Mouse (Mus musculus) liver, embryonic 12.5 days (tissue): Measurements from ENCODE around the gene Mrps33. TPM values are rescaled to one million over a fixed set of nuclear protein-coding genes. Genes with fewer than 3 reads are reported as not detected.
A peak's percentile ranks its signal among the peaks of the same experiment; 100 is the strongest.

Experiments used
- ATAC-seq: fragments of 200-750 bp; cut with Nextera tagmentation; 2 replicates; pipeline ENCODE4 v1.8.0; 2017; ENCODE audit warnings: moderate number of reproducible peaks, mild to moderate bottlenecking, moderate library complexity
- H3K27ac ChIP-seq: fragments of 300-500 bp; sonication (generic); 2 replicates; pipeline ENCODE4 v1.5.1; 2016; ENCODE audit warnings: mild to moderate bottlenecking
- H3K27me3 ChIP-seq: fragments of 300-500 bp; sonication (generic); replicated peaks from 2 replicates; pipeline ENCODE4 v1.6.1; 2016; ENCODE audit warnings: mild to moderate bottlenecking, moderate library complexity
- H3K36me3 ChIP-seq: fragments of 300-500 bp; sonication (generic); 2 replicates; pipeline ENCODE4 v1.6.1; 2016; ENCODE audit warnings: mild to moderate bottlenecking, moderate library complexity
- H3K4me1 ChIP-seq: fragments of 300-500 bp; sonication (generic); 2 replicates; pipeline ENCODE4 v1.6.1; 2016
- H3K4me2 ChIP-seq: fragments of 300-500 bp; sonication (generic); 2 replicates; pipeline ENCODE4 v1.6.1; 2016; ENCODE audit warnings: mild to moderate bottlenecking, moderate library complexity
- H3K4me3 ChIP-seq: fragments of 300-500 bp; sonication (generic); 2 replicates; pipeline ENCODE4 v1.5.1; 2016; ENCODE audit warnings: mild to moderate bottlenecking, moderate library complexity
- H3K9ac ChIP-seq: fragments of 300-500 bp; sonication (generic); 2 replicates; pipeline ENCODE4 v1.6.1; 2016; ENCODE audit warnings: mild to moderate bottlenecking, moderate library complexity
- H3K9me3 ChIP-seq: fragments of 300-500 bp; sonication (generic); replicated peaks from 2 replicates; pipeline ENCODE4 v1.6.1; 2016; ENCODE audit warnings: mild to moderate bottlenecking, moderate library complexity
- WGBS: fragments of 180-500 bp; shearing (Covaris S2); methylation state at CpG from one replicate; pipeline ENCODE4 v1.1.7; 2016; ENCODE audit not compliant: insufficient replicate concordance; 5-methylcytosine and 5-hydroxymethylcytosine counted together
- polyA plus RNA-seq: library from polyadenylated mRNA; unstranded; fragments of >200 nt; fragmentation: Nextera tagmentation; extraction: Ambion mirVana; gene quantifications from 2 replicates; pipeline ENCODE4 v1.2.1, GENCODE M21; 2016

Gene Mrps33
- polyA plus RNA-seq, 1 experiment from 2014 or later = 110 TPM

- no peak overlapping the region for H3K27ac ChIP-seq
- H3K36me3 ChIP-seq = peaks cover 19% of the 10 kb centered on the region
- WGBS = 55% methylated on average over 2 of the region's 2 CpGs
- H3K4me3 ChIP-seq = no peak overlapping the region
- no peak overlapping the region for H3K4me2 ChIP-seq
- H3K27me3 ChIP-seq = no peaks in the 10 kb centered on the region
- H3K9ac ChIP-seq = no peak overlapping the region
- H3K9me3 ChIP-seq = no peaks in the 10 kb centered on the region
- no peak for ATAC-seq
- no peaks in the 10 kb centered on the region for H3K4me1 ChIP-seq
These were observed 13.7 kb downstream of the Mrps33 start for GRCm38 (mm10) chr6:39797076-39797475.

GRCm38 (mm10) chr6:39796150-39796549 lies 14.6 kb downstream of the Mrps33 start:
- no peaks in the 10 kb centered on the region for H3K27me3 ChIP-seq
- H3K36me3 ChIP-seq = peaks cover 13% of the 10 kb centered on the region
- WGBS = 72% methylated on average over 1 of the region's 1 CpGs
- no peak overlapping the region for H3K9ac ChIP-seq
- no peak overlapping the region for H3K27ac ChIP-seq
- no peak overlapping the region for H3K4me3 ChIP-seq
- no peak for ATAC-seq
- H3K4me2 ChIP-seq = no peak overlapping the region
- no peaks in the 10 kb centered on the region for H3K4me1 ChIP-seq
- H3K9me3 ChIP-seq = no peaks in the 10 kb centered on the region

GRCm38 (mm10) chr6:39791806-39792205 lies 19.0 kb downstream of the Mrps33 start:
- Histone ChIP-seq H3K36me3 (no peaks in the 10 kb centered on the region), H3K4me1 (no peaks in the 10 kb centered on the region), H3K27me3 (peaks cover 5% of the 10 kb centered on the region; the same call in 1 of the 2 replicates), H3K4me2 (no peak overlapping the region), H3K9me3 (no peaks in the 10 kb centered on the region), H3K9ac (no peak overlapping the region), H3K4me3 (no peak overlapping the region), H3K27ac (no peak overlapping the region)
- ATAC-seq = no peak
- 67% methylated on average over 5 of the region's 5 CpGs for whole genome bisulfite sequencing

- Histone ChIP-seq H3K4me2 (no peak overlapping the region), H3K4me1 (no peaks in the 10 kb centered on the region), H3K9me3 (no peaks in the 10 kb centered on the region), H3K9ac (no peak overlapping the region), H3K27me3 (peaks cover 5% of the 10 kb centered on the region; the same call in 1 of the 2 replicates), H3K36me3 (no peaks in the 10 kb centered on the region), H3K27ac (no peak overlapping the region), H3K4me3 (no peak overlapping the region)
- no peak for ATAC-seq
These were observed 22.4 kb downstream of the Mrps33 start for GRCm38 (mm10) chr6:39788408-39788807.

- no peak overlapping the region for H3K4me2 ChIP-seq
- H3K4me3 ChIP-seq = no peak overlapping the region
- H3K4me1 ChIP-seq = no peaks in the 10 kb centered on the region
- H3K9me3 ChIP-seq = no peaks in the 10 kb centered on the region
- no peak overlapping the region for H3K9ac ChIP-seq
- peaks cover 5% of the 10 kb centered on the region; the same call in 1 of the 2 replicates for H3K27me3 ChIP-seq
- WGBS = 22% methylated on average over 9 of the region's 9 CpGs
- H3K36me3 ChIP-seq = no peaks in the 10 kb centered on the region
- H3K27ac ChIP-seq = no peak overlapping the region
- no peak for ATAC-seq
These were observed 23.0 kb downstream of the Mrps33 start for GRCm38 (mm10) chr6:39787783-39788182.

- Histone ChIP-seq H3K27ac (no peak overlapping the region), H3K27me3 (peaks cover 6% of the 10 kb centered on the region; the same call in 1 of the 2 replicates), H3K9ac (no peak overlapping the region), H3K9me3 (no peaks in the 10 kb centered on the region), H3K4me1 (peaks cover 11% of the 10 kb centered on the region), H3K36me3 (no peaks in the 10 kb centered on the region), H3K4me3 (no peak overlapping the region), H3K4me2 (no peak overlapping the region)
- ATAC-seq = no peak
- 73% methylated on average over 5 of the region's 5 CpGs for WGBS
These were observed 24.8 kb downstream of the Mrps33 start for GRCm38 (mm10) chr6:39785944-39786343.

- H3K4me2 ChIP-seq = no peak overlapping the region
- 60% methylated on average over 7 of the region's 7 CpGs for WGBS
- no peak overlapping the region for H3K9ac ChIP-seq
- peaks cover 14% of the 10 kb centered on the region for H3K4me1 ChIP-seq
- peaks cover 13% of the 10 kb centered on the region; the same call in 1 of the 2 replicates for H3K27me3 ChIP-seq
- no peaks in the 10 kb centered on the region for H3K9me3 ChIP-seq
- no peak overlapping the region for H3K4me3 ChIP-seq
- ATAC-seq = no peak
- H3K36me3 ChIP-seq = no peaks in the 10 kb centered on the region
- H3K27ac ChIP-seq = no peak overlapping the region
These were observed 27.3 kb downstream of the Mrps33 start for GRCm38 (mm10) chr6:39783521-39783920.

- 14% methylated on average over 3 of the region's 3 CpGs for WGBS
- Histone ChIP-seq H3K4me1 (peaks cover 14% of the 10 kb centered on the region), H3K36me3 (no peaks in the 10 kb centered on the region), H3K9ac (no peak overlapping the region), H3K4me3 (no peak overlapping the region), H3K9me3 (no peaks in the 10 kb centered on the region), H3K27me3 (peaks cover 9% of the 10 kb centered on the region; the same call in 1 of the 2 replicates), H3K27ac (no peak overlapping the region), H3K4me2 (no peak overlapping the region)
- ATAC-seq = no peak
These were observed 28.2 kb downstream of the Mrps33 start for GRCm38 (mm10) chr6:39782618-39783017.

GRCm38 (mm10) chr6:39781766-39782530 lies 28.8 kb downstream of the Mrps33 start:
- Histone ChIP-seq H3K9me3 (no peaks in the 10 kb centered on the region), H3K4me3 (peak overlapping the region; percentile 18; the same call in 1 of the 2 replicates), H3K27ac (peak overlapping the region; percentile 33), H3K4me1 (peaks cover 14% of the 10 kb centered on the region), H3K9ac (no peak overlapping the region), H3K36me3 (no peaks in the 10 kb centered on the region), H3K27me3 (peaks cover 8% of the 10 kb centered on the region; the same call in 1 of the 2 replicates), H3K4me2 (peak overlapping the region; percentile 53)
- no peak for ATAC-seq
- WGBS = 35% methylated on average over 17 of the region's 17 CpGs

GRCm38 (mm10) chr6:39780857-39781666 lies 29.7 kb downstream of the Mrps33 start:
- no peaks in the 10 kb centered on the region for H3K9me3 ChIP-seq

GRCm38 (mm10) chr6:39778506-39778905 lies 32.3 kb downstream of the Mrps33 start:
- no peak overlapping the region for H3K27ac ChIP-seq
- H3K4me3 ChIP-seq = no peak overlapping the region
- no peak for ATAC-seq
- no peak overlapping the region for H3K9ac ChIP-seq
- no peaks in the 10 kb centered on the region for H3K9me3 ChIP-seq
- H3K4me2 ChIP-seq = no peak overlapping the region
- peaks cover 14% of the 10 kb centered on the region for H3K4me1 ChIP-seq
- peaks cover 8% of the 10 kb centered on the region; the same call in 1 of the 2 replicates for H3K27me3 ChIP-seq
- no peaks in the 10 kb centered on the region for H3K36me3 ChIP-seq
- 79% methylated on average over 1 of the region's 1 CpGs for WGBS

More at GRCm38 (mm10) chr6:39780857-39781666, 29.7 kb downstream of the Mrps33 start:
- peak overlapping the region; percentile 18 for H3K4me3 ChIP-seq
- H3K9ac ChIP-seq = no peak overlapping the region
- H3K27ac ChIP-seq = peak overlapping the region; percentile 33
- 2% methylated on average over 18 of the region's 18 CpGs for WGBS
- H3K4me2 ChIP-seq = peak overlapping the region; percentile 53
- ATAC-seq = peak; percentile 66
- H3K36me3 ChIP-seq = no peaks in the 10 kb centered on the region
- H3K4me1 ChIP-seq = peaks cover 14% of the 10 kb centered on the region
- H3K27me3 ChIP-seq = peaks cover 8% of the 10 kb centered on the region; the same call in 1 of the 2 replicates

- H3K9me3 ChIP-seq = no peaks in the 10 kb centered on the region
- no peaks in the 10 kb centered on the region for H3K36me3 ChIP-seq
- no peak overlapping the region for H3K9ac ChIP-seq
- peaks cover 7% of the 10 kb centered on the region; the same call in 1 of the 2 replicates for H3K4me1 ChIP-seq
- no peak overlapping the region for H3K4me2 ChIP-seq
- ATAC-seq = no peak
- H3K27me3 ChIP-seq = peaks cover 8% of the 10 kb centered on the region; the same call in 1 of the 2 replicates
- H3K27ac ChIP-seq = no peak overlapping the region
- WGBS = 80% methylated on average over 6 of the region's 6 CpGs
- no peak overlapping the region for H3K4me3 ChIP-seq
These were observed 34.5 kb downstream of the Mrps33 start for GRCm38 (mm10) chr6:39776275-39776674.
